In genomic region chr5:121966940-121967339, GRCm38 (mm10) we compare ENCODE assay signal across 10 mouse cellular contexts.
DNase-seq lines count a peak whose midpoint lies in the region; ATAC-seq and TF ChIP-seq lines count a peak whose summit lies in the region.
"Had no signal": no experiment of that assay in that cellular context is flagged by ENCODE, and none has a peak within 500 bp of the region (broad histone marks: within the 10 kb centered on the region; RNA-seq: fewer than 3 reads in every experiment).

No protein-coding gene starts in this region.

- H3K4me2 ChIP-seq in heart, embryonic 11.5 days = peak overlapping the region; percentile 43
- 0 out of 2 replicates have a peak overlapping the region, but pooled peaks have one; percentile 1 for H3K4me2 ChIP-seq in midbrain, embryonic 12.5 days (replicated peaks)
- no peak overlapping the region for H3K4me2 ChIP-seq in midbrain, embryonic 14.5 days (ENCODE audit: low read length)
- no peak overlapping the region for H3K4me2 ChIP-seq in neural tube, embryonic 13.5 days

- no peaks in the 10 kb centered on the region for H3K9me3 ChIP-seq in heart, embryonic 11.5 days (replicated peaks; ENCODE audit: control insufficient read depth, low read length)
- H3K9me3 ChIP-seq in midbrain, embryonic 12.5 days = no peaks in the 10 kb centered on the region
- H3K9me3 ChIP-seq in midbrain, embryonic 14.5 days (ENCODE audit: control insufficient read depth, low read length) = no peaks in the 10 kb centered on the region
- no peaks in the 10 kb centered on the region for H3K9me3 ChIP-seq in neural tube, embryonic 13.5 days

- intact Hi-C loops in heart, postnatal 10 days (cut with DNase I) = no loop called here
- intact Hi-C loops in gastrocnemius, postnatal 14 days (cut with DNase I; ENCODE audit: low total_unique reads) = no loop called here
- intact Hi-C loops in left cerebral cortex, adult 2 months (cut with DNase I) = no loop called here

- peak; percentile 49; the same call in 1 of the 2 replicates for ATAC-seq in heart, embryonic 11.5 days (replicated peaks; ENCODE audit: insufficient number of reproducible peaks, low FRiP score, low TSS enrichment)
- ATAC-seq in midbrain, embryonic 12.5 days (ENCODE audit: low FRiP score, low read depth) = no peak; the same call in 1 of the 2 replicates
- no peak for ATAC-seq in midbrain, embryonic 14.5 days (ENCODE audit: low FRiP score, low TSS enrichment)
- ATAC-seq in neural tube, embryonic 13.5 days (ENCODE audit: low read depth) = no peak

- H3K36me3 ChIP-seq in heart, embryonic 11.5 days (ENCODE audit: control insufficient read depth, insufficient read depth, low read length) = no peaks in the 10 kb centered on the region
- H3K36me3 ChIP-seq in midbrain, embryonic 12.5 days = no peaks in the 10 kb centered on the region
- no peaks in the 10 kb centered on the region for H3K36me3 ChIP-seq in midbrain, embryonic 14.5 days (ENCODE audit: control insufficient read depth, insufficient read depth, low read length)
- H3K36me3 ChIP-seq in neural tube, embryonic 13.5 days = no peaks in the 10 kb centered on the region

- H3K27me3 ChIP-seq in heart, embryonic 11.5 days (ENCODE audit: control insufficient read depth, insufficient read depth, low read length) = no peaks in the 10 kb centered on the region
- no peaks in the 10 kb centered on the region for H3K27me3 ChIP-seq in midbrain, embryonic 12.5 days
- H3K27me3 ChIP-seq in midbrain, embryonic 14.5 days (ENCODE audit: control insufficient read depth, insufficient read depth, low read length) = no peaks in the 10 kb centered on the region
- no peaks in the 10 kb centered on the region; the same call in none of the 2 replicates for H3K27me3 ChIP-seq in neural tube, embryonic 13.5 days

- no peak for TF ChIP-seq CTCF in left cerebral cortex, adult 2 months (IDR thresholded peaks at IDR 0.05)

- H3K4me3 ChIP-seq in heart, embryonic 11.5 days (ENCODE audit: low read depth, low read length) = no peak overlapping the region
- H3K4me3 ChIP-seq in midbrain, embryonic 12.5 days = no peak overlapping the region
- H3K4me3 ChIP-seq in midbrain, embryonic 14.5 days (replicated peaks; ENCODE audit: low read depth, low read length) = no peak overlapping the region
- H3K4me3 ChIP-seq in neural tube, embryonic 13.5 days = no peak overlapping the region
- no peak overlapping the region for H3K4me3 ChIP-seq in left cerebral cortex, adult 2 months
- H3K4me3 ChIP-seq: myocyte had no signal

- 21% methylated on average over 16 of the region's 16 CpGs for WGBS in heart, embryonic 11.5 days (ENCODE audit: insufficient replicate concordance)
- WGBS in midbrain, embryonic 12.5 days = 50% methylated on average over 16 of the region's 16 CpGs
- 38% methylated on average over 16 of the region's 16 CpGs for WGBS in midbrain, embryonic 14.5 days
- 31% methylated on average over 16 of the region's 16 CpGs for whole genome bisulfite sequencing in neural tube, embryonic 13.5 days

- no peak for DNase-seq in heart, postnatal 10 days
- DNase-seq in midbrain, embryonic 14.5 days = no peak
- peak; percentile 23 for DNase-seq in gastrocnemius, postnatal 14 days
- DNase-seq in left cerebral cortex, adult 2 months (ENCODE audit: extremely low spot score in 1 of 2, low spot score in 2 of 2) = no peak
- no peak for DNase-seq in spleen, postnatal 4 days (ENCODE audit: low spot score in 2 of 2)
- DNase-seq: kidney, adult 8-10 months had no signal

- H3K27ac ChIP-seq in heart, embryonic 11.5 days (ENCODE audit: low read depth, low read length) = peak overlapping the region; percentile 68
- no peak overlapping the region for H3K27ac ChIP-seq in midbrain, embryonic 12.5 days (replicated peaks)
- H3K27ac ChIP-seq in midbrain, embryonic 14.5 days (replicated peaks; ENCODE audit: low read depth, low read length) = no peak overlapping the region
- peak overlapping the region; percentile 42; the same call in 1 of the 2 replicates for H3K27ac ChIP-seq in neural tube, embryonic 13.5 days (replicated peaks)
- no peak overlapping the region for H3K27ac ChIP-seq in left cerebral cortex, adult 2 months

- H3K4me1 ChIP-seq in heart, embryonic 11.5 days (ENCODE audit: control insufficient read depth, insufficient read depth, low read length) = peaks cover 27% of the 10 kb centered on the region
- peaks cover 36% of the 10 kb centered on the region for H3K4me1 ChIP-seq in midbrain, embryonic 12.5 days
- H3K4me1 ChIP-seq in midbrain, embryonic 14.5 days (ENCODE audit: control insufficient read depth, insufficient read depth, low read length) = peaks cover 33% of the 10 kb centered on the region
- peaks cover 73% of the 10 kb centered on the region for H3K4me1 ChIP-seq in neural tube, embryonic 13.5 days (replicated peaks)

- no peak overlapping the region for H3K9ac ChIP-seq in heart, embryonic 11.5 days (ENCODE audit: low read depth, low read length)
- H3K9ac ChIP-seq in midbrain, embryonic 12.5 days (replicated peaks) = no peak overlapping the region
- H3K9ac ChIP-seq in midbrain, embryonic 14.5 days (replicated peaks; ENCODE audit: low read length) = no peak overlapping the region
- H3K9ac ChIP-seq in neural tube, embryonic 13.5 days = no peak overlapping the region

Comparison
In these comparisons a context has a peak if more than half of its experiments do, and no peak if none do; other contexts are left out.
1. H3K4me2 ChIP-seq: peak in heart, embryonic 11.5 days (single experiment) and midbrain, embryonic 12.5 days (single experiment); none in midbrain, embryonic 14.5 days (single experiment) and neural tube, embryonic 13.5 days (single experiment).
2. H3K27ac ChIP-seq: peak in heart, embryonic 11.5 days (single experiment) and neural tube, embryonic 13.5 days (single experiment); none in midbrain, embryonic 12.5 days (single experiment), midbrain, embryonic 14.5 days (single experiment) and left cerebral cortex, adult 2 months (single experiment).